Mouse (Mus musculus): ENCODE data around the gene Sinhcaf.

Sinhcaf gene

DNA sequence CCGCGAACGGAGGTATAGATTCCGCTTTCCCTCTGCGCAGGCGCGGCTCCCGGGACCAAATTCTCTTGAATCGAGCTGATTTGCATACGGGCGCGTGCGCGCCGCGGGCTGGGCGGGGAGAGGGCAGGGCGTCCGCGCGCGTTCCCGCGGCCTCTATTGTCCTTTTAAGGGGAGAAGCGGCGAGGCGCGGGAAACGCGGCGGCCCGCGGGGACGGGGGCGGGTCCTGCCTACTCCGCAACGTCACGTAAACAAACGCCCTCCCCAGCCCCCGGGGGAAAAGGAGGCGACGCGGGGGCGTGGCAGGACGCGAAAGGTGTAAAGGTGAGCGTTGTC lies at the start of gene Sinhcaf:
Gene Sinhcaf, minus strand, starts transcription at position 59 of the 334 bp plus-strand sequence.
- CTCF ChIA-PET = interaction anchor here (0.5 kb wide), 1 partner anchor 124 kb away, joined by 4 read pairs; no protein-coding TSS in a partner anchor

GRCm38 (mm10) chr6:148994327-148994999 lies 48.2 kb upstream of the Sinhcaf start:
- CTCF ChIA-PET = interaction anchor here (0.9 kb wide), 1 partner anchor 34 kb away, joined by 3 read pairs; no protein-coding TSS in a partner anchor

- CTCF ChIA-PET = interaction anchor here (0.9 kb wide), 1 partner anchor 33 kb away, joined by 3 read pairs; no protein-coding TSS in a partner anchor
These were observed 47.1 kb upstream of the Sinhcaf start for GRCm38 (mm10) chr6:148993117-148994077.

DNA sequence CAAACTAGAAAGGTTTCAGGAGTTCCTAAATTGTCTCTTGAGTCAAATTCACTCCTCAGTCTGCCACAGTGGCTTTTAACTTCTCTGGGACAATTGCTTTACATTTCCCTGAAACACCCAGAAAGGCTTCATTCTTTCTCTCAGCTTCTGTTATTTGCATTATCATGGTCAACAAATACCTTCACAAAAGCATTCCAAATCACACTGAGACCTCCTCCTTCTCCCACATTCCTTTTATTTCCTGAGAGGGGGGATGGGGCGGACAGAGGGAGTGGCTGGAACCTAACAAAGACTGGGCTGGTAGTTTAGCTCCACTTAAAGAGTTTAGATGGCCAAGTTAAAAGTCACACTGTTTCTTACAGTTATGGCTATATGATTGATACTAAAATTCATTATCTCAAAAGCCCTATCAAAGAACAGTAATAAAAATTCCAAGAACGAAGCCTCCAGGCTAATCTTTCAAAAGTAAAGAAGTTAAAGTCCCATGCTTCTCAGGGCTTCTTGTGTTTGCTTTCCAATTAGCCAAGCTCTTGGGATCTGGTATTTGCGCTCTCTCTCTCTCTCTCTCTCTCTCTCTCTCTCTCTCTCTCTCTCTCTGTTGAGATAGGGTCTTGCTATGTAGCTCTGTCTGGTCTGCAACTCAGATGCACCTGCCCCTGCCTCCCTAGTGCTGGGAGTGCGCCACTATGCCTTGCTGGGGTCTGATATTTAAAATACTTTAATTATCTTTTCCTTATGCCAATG lies 46.3 kb upstream of the Sinhcaf start:
- CTCF ChIA-PET = no interaction called here

GRCm38 (mm10) chr6:148991660-148992372 lies 45.5 kb upstream of the Sinhcaf start:
- CTCF ChIA-PET = no interaction called here

DNA sequence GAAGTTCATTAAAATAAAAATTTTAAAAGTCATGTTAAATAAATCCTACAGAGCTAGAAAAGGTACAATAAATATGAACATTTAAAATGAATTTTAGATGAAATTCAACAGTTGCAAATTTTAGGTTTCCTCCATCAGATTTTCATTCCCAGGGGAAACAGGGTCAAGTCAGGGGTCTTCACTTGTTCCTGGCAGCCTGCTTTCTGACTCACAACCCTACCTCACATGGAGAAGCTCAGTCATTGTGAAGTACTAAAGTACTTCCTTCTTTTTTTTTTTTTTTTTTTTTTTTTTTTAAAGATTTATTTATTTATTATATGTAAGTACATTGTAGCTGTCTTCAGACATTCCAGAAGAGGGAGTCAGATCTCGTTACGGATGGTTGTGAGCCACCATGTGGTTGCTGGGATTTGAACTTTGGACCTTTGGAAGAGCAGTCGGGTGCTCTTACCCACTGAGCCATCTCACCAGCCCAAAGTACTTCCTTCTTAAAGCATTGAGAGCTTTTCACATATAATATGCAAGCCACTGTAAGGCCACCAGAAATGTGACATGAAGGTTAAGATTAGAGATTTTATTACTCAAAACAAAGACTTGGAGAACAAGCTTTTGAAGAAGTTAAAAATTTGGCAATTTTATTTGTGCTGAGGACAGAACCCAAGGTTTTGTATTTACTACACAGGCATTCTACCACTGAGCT lies 43.7 kb upstream of the Sinhcaf start:
- CTCF ChIA-PET = interaction anchor here (0.6 kb wide), 1 partner anchor 142 kb away, joined by 3 read pairs; no protein-coding TSS in a partner anchor

DNA sequence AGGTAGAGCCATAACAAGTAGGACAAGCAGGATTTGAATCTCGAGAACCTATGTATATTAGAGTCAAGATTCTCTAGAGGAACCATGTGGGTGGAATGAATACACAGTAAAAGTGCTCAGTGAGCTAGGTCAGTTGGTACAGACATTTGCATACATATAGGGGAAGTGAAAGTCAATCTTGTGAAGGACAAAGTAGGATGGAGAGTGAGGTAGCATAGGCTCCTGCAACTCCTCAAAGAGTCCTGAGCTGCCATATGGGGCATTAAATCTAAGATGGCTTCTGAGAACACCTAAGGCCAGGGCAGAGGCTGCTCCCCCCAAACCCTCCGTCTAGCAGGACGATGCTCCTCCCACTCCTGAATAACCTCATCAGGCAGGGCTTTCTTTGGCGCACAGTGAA lies 39.7 kb upstream of the Sinhcaf start:
- CTCF ChIA-PET = interaction anchor here (0.6 kb wide), 1 partner anchor 57 kb away, joined by 3 read pairs; no protein-coding TSS in a partner anchor

GRCm38 (mm10) chr6:148980495-148980894 lies 34.2 kb upstream of the Sinhcaf start:
- CTCF ChIA-PET = no interaction called here

DNA sequence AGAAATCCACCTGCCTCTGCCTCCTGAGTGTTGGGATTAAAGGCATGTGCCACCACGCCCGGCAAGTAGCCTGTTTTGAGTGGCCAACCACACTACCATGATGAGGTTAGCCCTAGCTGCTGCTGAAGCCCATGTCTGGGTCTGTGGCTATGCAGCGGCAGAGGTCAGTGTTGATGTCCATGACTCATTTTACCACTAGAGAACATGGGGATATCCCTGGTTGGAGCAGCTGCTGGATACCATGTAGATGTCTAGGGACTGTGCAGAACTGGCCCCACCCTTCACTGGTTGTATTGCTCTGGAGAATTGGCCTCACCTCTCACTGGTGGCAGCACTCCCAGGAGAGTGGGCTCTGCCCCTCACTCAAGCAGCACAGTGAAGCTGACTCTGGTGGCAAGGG lies 28.8 kb upstream of the Sinhcaf start:
- CTCF ChIA-PET = no interaction called here

DNA sequence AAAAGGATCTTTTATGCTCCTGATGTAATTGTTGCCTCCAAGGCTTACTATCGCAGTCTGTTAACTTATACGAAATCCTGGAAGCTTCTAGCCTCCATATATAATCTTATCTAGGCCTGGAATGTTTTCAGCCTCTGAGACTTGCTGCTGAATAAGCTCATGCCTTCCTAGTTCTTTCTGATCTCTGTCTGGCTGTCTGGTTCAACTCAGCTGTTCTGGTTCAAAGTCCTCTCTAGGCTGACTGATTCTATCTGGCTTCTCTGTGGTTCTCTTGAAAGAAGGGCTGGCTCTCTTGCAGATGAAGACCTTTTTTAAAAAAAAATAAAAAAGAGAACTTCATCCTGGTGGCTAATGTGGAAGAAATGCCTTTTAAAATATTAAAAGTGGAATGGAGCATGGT lies 26.6 kb upstream of the Sinhcaf start:
- CTCF ChIA-PET = no interaction called here

DNA sequence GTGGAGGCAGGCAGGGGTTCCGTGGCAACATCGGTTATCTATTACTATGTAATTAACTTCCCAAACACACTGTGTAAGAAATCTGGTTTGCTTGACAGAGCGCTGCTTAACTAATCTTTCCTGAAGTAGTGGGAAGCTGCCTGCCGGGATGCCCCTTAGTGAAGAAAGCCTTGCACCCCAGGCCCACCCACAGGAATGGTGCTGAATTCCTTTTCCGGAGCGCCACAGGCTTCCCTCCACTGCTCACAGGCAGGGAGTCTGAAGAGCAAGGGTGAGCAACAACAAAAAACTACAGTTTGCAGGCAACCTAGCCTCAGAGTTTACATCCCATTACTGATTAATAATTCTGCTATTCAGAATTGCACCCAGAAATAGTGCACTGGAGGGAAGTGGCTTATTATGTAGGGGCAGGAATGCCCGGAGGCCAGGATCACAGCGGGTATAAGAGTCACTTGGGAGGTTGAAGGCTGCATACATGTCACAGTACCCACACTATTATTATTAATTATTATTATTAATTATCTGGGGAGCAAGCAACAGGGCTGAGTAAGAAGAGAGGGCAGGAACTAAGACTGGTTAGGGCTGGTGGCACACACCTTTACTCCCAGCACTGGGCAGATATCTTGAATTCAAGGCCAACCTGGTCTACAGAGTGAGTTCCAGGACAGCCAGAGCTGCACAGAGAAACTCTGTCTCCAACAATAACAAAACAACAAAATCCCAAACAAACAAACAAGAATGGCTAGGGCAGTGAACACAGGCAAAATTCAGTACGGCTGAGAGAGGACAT lies 26.0 kb upstream of the Sinhcaf start:
- CTCF ChIA-PET = no interaction called here

DNA sequence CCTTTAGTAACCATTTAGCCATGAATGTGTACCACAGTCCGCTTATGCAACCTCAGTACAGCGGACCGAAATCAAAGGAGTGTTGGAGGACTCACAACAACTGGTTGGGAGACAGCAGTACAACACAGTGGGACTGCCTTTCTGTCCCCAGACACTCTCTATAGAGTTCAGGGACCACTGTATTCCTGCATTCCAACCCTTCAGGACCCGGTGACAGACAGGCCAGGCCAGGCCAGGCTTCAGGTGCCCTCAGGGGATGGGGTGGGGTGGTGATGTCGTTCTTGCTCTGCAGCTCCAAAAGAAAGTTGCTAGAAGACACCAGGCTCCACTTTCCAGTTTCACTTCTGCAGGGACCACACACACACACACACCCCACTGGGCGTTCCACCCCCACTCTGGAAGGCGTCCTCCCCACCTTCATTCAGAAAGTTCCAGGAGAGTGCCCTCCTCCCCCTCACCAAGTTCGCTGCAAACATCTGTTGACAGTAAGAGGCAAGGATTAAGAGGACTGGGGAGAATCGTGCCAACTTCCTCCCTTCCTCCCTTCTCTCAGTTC lies 25.2 kb upstream of the Sinhcaf start:
- CTCF ChIA-PET = no interaction called here

DNA sequence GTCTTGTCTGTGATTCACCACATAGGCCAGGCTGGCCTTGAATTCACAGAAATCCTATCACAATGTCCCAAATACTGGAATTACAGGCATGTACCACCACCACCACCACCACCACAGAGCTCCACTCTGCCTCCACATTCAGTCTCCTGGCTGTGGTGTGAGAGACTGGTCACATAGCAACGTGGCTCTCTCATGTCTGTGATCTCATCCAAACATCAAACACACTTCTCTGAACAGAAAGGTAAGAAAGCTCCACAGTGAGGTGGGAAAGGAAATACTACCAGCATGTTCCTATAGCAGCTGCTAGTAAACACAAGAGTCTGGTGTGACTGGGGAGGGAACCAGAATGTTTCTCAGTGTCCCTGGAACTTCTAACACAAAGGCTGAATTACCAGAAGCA lies 15.0 kb upstream of the Sinhcaf start:
- CTCF ChIA-PET = interaction anchor here (0.6 kb wide), 1 partner anchor 103 kb away, joined by 7 read pairs; no protein-coding TSS in a partner anchor

DNA sequence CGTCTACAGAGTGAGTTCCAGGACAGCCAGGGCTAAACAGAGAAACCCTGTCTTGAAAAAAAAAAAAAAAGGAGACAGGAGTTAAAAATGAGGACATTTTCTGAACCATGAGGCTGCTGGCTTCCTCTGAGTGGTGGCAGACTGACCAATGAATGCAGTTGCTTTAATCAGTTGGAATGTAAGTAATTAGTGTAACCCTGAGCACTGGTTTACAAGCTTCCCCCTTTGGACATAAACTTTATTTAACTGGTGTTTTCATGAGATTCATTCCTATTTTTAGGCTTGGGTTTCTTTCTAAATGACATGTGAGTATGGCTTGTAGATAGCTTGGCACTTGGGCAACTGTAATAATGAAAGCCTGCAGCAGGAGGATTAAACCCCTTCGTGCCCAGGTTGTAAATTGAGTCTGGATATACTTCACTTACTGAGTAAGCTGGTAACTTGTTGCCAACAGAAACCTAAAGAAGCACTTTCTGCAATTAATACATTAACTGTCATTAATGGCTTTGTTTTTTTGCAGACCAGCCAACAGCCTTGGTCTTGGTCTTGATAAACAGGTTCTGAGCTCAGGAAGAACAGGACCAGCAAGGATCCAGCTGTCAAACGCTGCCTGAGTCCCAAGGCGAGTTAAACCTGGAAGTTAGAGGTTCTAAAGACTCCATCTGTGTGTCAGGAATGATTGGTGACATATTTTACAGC lies 13.4 kb upstream of the Sinhcaf start:
- CTCF ChIA-PET = no interaction called here

GRCm38 (mm10) chr6:148958712-148959111 lies 12.4 kb upstream of the Sinhcaf start:
- CTCF ChIA-PET = no interaction called here

DNA sequence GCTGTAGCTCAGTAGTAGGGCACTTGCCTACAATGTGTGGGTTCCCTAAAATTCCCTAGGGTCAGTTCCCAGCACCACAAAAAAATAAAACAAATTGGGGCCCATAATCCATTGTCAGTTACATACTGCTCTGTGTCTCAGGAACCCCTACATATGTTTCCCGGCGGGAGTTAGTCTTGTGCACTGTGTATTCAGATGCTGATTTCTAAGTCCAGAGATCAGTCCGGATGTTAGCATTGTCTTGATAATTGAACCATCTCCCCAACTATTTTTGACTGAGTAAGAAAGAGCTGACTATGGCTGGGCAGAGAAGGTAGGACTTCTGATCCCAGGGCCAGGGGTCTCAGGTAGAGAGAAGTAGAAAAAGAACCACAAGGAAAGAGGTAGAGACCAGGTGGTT lies 10.8 kb upstream of the Sinhcaf start:
- CTCF ChIA-PET = no interaction called here

- CTCF ChIA-PET = no interaction called here
These were observed 9.6 kb upstream of the Sinhcaf start for GRCm38 (mm10) chr6:148955641-148956420.

- CTCF ChIA-PET = interaction anchor here (0.5 to 0.6 kb wide), 2 partner anchors 32 to 124 kb away, joined by 4 read pairs; no protein-coding TSS in a partner anchor
These were observed 676 bp upstream of the Sinhcaf start for GRCm38 (mm10) chr6:148946881-148947405.

Data from spleen, embryonic (tissue).